Mouse (Mus musculus) kidney, postnatal 25 days (tissue): ENCODE results near the gene Znrd1.
"Not testable (repeated sequence)": the region's sequence is repeated elsewhere in the genome, so short reads cannot be mapped to it uniquely, and the experiment has no call there.

Source experiments
- DNase-seq, 2 experiments: peaks; one replicate each; pipeline ENCODE4 v3.0.0; 2021; ENCODE audit warnings: mixed read lengths in 2 of 2

The Znrd1 gene

GRCm38 (mm10) chr17:36957999-36958743 is at the start of gene Znrd1, which contains the start of gene Znrd1as:
Gene Znrd1, minus strand, starts transcription at chr17:36958559.
Gene Znrd1as, plus strand, starts transcription at chr17:36958592.
- DNase-seq = peak; percentile 96 to 98

GRCm38 (mm10) chr17:37003366-37003765 is 45.0 kb upstream of the Znrd1 start:
- no peak for DNase-seq

- DNase-seq = peak; percentile 73
These were observed 44.3 kb upstream of the Znrd1 start for GRCm38 (mm10) chr17:37002364-37003330.

DNA sequence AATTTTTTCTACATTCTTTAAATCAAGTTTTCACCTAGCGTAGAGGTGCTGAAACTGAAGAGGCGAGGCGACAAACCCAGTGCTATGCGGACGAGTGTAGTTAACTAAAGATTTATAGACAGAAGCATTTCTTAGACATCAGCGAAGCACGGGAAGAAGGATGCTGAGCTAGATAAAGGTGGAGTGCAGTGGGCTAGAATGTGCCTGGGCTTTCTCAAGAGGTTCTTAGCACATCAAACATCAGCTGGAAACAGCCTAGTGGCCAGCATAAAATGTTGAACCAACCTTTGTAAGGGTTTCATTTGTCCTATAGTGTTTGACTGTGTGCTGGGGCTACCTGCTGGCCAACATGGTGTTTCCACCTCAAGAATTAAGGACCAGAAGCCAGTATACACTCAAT is 42.5 kb upstream of the Znrd1 start, which contains the start of gene Zfp57:
Gene Zfp57, plus strand, starts transcription at position 301 of the 400 bp plus-strand sequence.
- no peak for DNase-seq

DNA sequence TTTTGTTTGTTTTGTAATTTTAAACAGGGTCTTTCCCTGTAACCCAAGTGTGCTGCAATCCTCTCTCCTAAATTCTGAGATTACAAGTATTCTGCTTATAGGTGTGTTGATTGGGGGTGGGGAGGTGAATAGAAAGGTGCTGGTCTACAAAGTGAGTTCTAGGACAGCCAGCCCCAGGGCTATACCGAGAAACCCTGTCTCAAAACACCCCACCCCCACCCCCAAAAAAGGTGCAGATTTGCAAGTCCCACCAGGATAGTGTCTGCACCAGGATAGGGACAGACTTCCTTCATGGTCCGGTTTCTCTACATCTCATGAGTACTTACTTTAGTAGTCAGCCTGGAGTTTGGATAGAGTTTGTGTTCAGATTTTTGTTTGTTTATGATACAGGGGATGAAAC is 40.1 kb upstream of the Znrd1 start:
- DNase-seq = no peak

DNA sequence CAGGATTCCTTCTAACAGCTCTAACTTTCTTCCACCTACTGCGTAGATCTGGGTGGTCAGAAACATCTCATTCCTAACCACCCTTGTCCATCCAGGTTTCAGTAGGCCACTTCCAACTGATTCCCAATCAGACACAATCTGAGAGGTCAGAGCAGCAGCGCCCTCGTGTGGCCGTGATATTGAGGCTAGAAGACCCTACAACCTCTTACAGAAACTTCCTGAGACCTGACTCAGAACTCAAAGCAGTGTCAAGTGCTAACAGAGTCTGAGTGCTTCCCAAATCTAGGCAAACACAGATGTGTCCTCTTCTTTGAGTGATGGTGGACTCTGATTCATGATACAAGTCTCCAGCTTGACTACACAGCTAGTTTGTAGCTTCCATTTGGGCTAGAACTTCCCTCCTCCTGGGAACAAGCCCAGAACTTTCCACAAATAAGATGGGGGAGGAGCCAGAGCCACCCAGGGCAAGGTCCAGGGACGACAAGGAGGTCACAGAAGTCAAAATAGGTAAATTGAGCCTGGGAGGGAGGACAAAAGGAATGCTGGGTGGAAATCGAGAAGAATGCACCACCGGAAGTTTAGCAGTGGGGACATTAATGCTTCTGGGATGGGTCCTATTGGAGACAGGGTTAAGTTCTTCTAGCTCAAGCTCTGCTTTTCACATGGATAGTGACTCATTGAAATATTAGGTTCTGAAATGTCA is 38.8 kb upstream of the Znrd1 start:
- DNase-seq = peak; percentile 77 to 94

DNA sequence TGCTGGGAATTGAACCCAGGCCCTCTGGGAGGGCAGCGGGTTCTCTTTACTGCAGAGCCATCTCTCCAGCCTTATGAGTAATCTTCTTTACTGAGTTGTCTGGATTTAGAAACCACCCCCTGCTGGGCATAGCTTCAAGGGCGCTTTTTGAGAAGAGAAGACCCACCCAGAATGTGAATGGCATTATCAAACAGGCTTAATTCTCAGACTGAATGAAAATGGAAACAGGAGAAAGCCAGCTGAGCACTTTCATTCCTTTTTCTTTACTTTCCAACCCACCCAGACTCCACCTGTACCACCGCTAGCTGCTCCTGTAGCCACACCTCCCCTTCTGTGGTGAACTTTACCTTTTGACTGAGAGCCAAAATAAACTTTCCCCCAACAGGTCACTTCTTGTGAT is 37.1 kb upstream of the Znrd1 start:
- no peak for DNase-seq

GRCm38 (mm10) chr17:36994528-36994927 is 36.2 kb upstream of the Znrd1 start:
- no peak for DNase-seq

- no peak for DNase-seq
These were observed 35.5 kb upstream of the Znrd1 start for GRCm38 (mm10) chr17:36993770-36994325.

- DNase-seq = no peak
These were observed 34.2 kb upstream of the Znrd1 start for GRCm38 (mm10) chr17:36992336-36993104.

GRCm38 (mm10) chr17:36990630-36991029 is 32.3 kb upstream of the Znrd1 start:
- not testable (repeated sequence) for DNase-seq

DNA sequence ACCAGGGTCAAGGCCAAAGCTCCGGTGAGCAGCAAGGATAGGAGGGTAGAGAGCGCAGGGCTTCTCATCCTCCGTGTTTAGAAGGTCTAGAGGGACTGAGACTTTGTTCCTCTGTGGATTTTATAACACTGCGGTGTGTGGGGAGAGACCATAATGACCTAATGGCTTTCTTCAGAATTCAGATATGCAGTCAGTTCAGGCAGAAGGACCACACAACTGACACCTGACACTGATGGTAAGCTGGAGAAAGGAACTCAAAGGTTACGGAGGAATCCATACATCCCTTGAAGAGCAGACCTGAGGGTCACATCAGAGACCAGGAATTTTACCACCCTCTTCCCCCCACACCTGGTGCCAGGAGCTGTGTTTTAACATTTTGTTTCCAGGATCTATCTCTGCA is 31.1 kb upstream of the Znrd1 start, which contains the start of gene H2-M5:
Gene H2-M5, minus strand, starts transcription at position 101 of the 400 bp plus-strand sequence.
- no peak for DNase-seq

- no peak for DNase-seq
These were observed 30.1 kb upstream of the Znrd1 start for GRCm38 (mm10) chr17:36988475-36988874.

- no peak for DNase-seq
These were observed 24.1 kb upstream of the Znrd1 start for GRCm38 (mm10) chr17:36982253-36983155.

GRCm38 (mm10) chr17:36981845-36982244 is 23.5 kb upstream of the Znrd1 start:
- no peak for DNase-seq

- DNase-seq = no peak
These were observed 23.0 kb upstream of the Znrd1 start, which contains the start of gene 2410137M14Rik for GRCm38 (mm10) chr17:36981221-36981813. Gene 2410137M14Rik, minus strand, starts transcription at chr17:36981237.

GRCm38 (mm10) chr17:36973271-36973787 is 15.0 kb upstream of the Znrd1 start:
- DNase-seq = no peak

DNA sequence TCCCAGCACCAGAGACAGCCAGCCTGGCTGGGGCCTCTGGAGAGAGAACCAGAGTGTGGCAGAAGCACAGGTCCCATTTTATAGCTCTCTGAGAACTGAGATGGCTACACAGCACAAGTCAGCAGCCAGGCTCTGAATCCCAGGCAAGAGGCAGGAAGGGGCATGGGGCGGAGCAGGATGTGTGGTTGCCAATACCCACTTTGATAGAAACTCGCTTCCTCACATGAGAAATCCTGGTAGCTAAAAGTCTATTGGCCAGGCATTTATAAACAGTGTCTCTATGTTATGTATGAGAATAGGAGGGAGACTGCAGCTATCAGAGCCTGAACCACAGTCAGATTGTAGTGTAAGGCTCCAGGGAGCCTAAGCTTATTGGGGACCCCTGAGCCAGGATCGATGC is 14.4 kb upstream of the Znrd1 start:
- DNase-seq = no peak

DNA sequence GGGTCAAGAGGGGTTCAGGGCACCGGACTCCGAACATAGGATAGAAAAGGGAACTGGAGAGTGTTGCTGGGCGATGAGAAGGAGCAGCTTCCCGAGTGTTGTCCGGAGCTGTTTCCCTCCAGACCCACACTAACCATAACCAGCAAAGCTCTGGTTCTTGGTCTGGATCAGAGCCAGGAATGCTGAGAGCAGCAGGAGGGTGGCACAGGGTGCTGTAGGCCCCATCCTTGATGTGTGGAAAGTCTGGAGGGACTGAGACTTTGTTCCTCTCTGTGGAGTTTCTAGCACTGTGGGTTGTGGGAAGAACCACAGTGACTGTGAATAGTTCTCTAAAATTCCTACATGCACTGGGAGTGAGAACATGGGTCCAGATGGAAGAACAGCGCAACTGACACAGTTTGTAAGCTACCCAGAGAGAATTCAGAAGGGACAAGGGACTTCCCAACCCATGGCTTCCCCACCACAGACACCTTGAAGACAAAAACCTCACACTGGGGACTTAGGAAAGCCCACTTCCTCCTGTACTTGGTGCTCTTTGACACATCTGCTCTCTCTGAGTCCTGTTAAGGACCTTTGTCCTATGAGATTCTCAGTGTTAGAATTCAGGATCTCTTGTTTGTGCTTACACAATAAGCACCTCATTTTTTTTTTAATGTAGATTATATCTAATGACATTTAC is 13.0 kb upstream of the Znrd1 start:
- no peak for DNase-seq
